8 mouse cellular contexts compared by ENCODE assay signal in the genomic region with DNA sequence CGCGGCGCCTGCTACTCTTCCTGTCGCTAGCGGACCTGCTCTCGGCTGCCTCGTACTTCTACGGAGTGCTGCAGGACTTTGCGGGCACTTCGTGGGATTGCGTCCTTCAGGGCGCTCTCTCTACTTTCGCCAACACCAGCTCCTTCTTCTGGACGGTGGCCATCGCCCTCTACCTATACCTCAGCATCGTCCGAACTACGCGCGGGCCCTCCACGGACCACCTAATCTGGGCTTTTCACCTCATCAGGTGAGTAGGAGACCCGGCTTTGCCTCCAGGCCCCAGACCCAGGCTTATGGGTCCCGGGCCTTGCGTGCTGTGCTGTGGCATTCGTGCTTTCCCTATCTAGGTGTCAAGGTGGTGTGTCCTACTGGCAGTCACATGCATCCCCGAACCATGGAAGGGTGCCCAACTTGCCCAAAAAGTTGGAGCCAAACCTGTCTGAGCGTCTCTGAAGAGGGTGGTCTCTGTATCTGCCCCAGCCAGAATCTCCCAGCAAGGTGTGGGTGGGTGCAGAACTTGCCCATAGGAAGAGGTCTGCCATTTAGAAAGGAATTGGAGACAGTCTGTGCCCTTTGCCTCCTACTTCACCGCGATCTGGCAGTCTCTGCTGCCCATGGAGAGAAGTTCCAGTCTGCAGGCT. TPM values are rescaled to one million over a fixed set of nuclear protein-coding genes. Genes with fewer than 3 reads are reported as not detected.
DNase-seq lines count a peak whose midpoint lies in the region; ATAC-seq and TF ChIP-seq lines count a peak whose summit lies in the region.

No protein-coding gene starts in this region.

- H3K27me3 ChIP-seq in kidney, postnatal 0 days (ENCODE audit: insufficient read depth, low read length): no peaks in the 10 kb centered on the region
- H3K27me3 ChIP-seq in embryonic facial prominence, embryonic 13.5 days: peaks cover 21% of the 10 kb centered on the region
- peaks cover 4% of the 10 kb centered on the region; the same call in 1 of the 2 replicates for H3K27me3 ChIP-seq in intestine, embryonic 15.5 days (replicated peaks)
- no peaks in the 10 kb centered on the region for H3K27me3 ChIP-seq in myocyte (ENCODE audit: control insufficient read depth, insufficient read depth, insufficient read length)

- peak overlapping the region; percentile 100 for H3K4me2 ChIP-seq in kidney, postnatal 0 days (ENCODE audit: low read length)
- peak overlapping the region; percentile 98 for H3K4me2 ChIP-seq in embryonic facial prominence, embryonic 13.5 days
- H3K4me2 ChIP-seq in intestine, embryonic 15.5 days (replicated peaks): peak overlapping the region; percentile 100
- peak overlapping the region; percentile 85 for H3K4me2 ChIP-seq in myocyte (ENCODE audit: low read depth)

- peak overlapping the region; percentile 37 for H3ac ChIP-seq in myocyte (ENCODE audit: control insufficient read depth, insufficient read length)

- peaks cover 11% of the 10 kb centered on the region; the same call in 1 of the 2 replicates for H3K4me1 ChIP-seq in kidney, postnatal 0 days (replicated peaks; ENCODE audit: insufficient read depth, low read length)
- H3K4me1 ChIP-seq in embryonic facial prominence, embryonic 13.5 days: peaks cover 8% of the 10 kb centered on the region
- H3K4me1 ChIP-seq in intestine, embryonic 15.5 days (replicated peaks): peaks cover 15% of the 10 kb centered on the region

- H3K27ac ChIP-seq in kidney, postnatal 0 days: peak overlapping the region; percentile 58; the same call in 1 of the 2 replicates
- H3K27ac ChIP-seq in embryonic facial prominence, embryonic 13.5 days: peak overlapping the region; percentile 81
- peak overlapping the region; percentile 76 for H3K27ac ChIP-seq in intestine, embryonic 15.5 days

- DNase-seq in kidney, postnatal 0 days (ENCODE audit: low spot score): peak; percentile 58
- DNase-seq in kidney, postnatal 25 days: no peak
- DNase-seq in urinary bladder, postnatal 36 days (ENCODE audit: low spot score in 2 of 2): no peak
- no peak for DNase-seq in thymus, postnatal 10 days (ENCODE audit: low spot score in 2 of 2)
- no peak for DNase-seq in left cerebral cortex, adult 9 months (ENCODE audit: low spot score in 2 of 2)

- peak overlapping the region; percentile 58 for H3K4me3 ChIP-seq in kidney, postnatal 0 days (replicated peaks; ENCODE audit: low read depth, low read length)
- H3K4me3 ChIP-seq in embryonic facial prominence, embryonic 13.5 days: peak overlapping the region; percentile 61
- peak overlapping the region; percentile 71 for H3K4me3 ChIP-seq in intestine, embryonic 15.5 days (replicated peaks)
- peak overlapping the region; percentile 26 for H3K4me3 ChIP-seq in myocyte

- ATAC-seq in kidney, postnatal 0 days (replicated peaks; ENCODE audit: low FRiP score, low read depth): no peak
- ATAC-seq in embryonic facial prominence, embryonic 13.5 days (ENCODE audit: insufficient number of reproducible peaks, insufficient read depth, low FRiP score, low TSS enrichment, low read depth): peak; percentile 8; the same call in 1 of the 2 replicates
- no peak for ATAC-seq in intestine, embryonic 15.5 days

- TF ChIP-seq POLR2A in myocyte (IDR thresholded peaks at IDR 0.05; ENCODE audit: insufficient read length, low read depth): no peak

- H3K36me3 ChIP-seq in kidney, postnatal 0 days (ENCODE audit: insufficient read depth, low read length): no peaks in the 10 kb centered on the region
- H3K36me3 ChIP-seq in embryonic facial prominence, embryonic 13.5 days: no peaks in the 10 kb centered on the region
- H3K36me3 ChIP-seq in intestine, embryonic 15.5 days: no peaks in the 10 kb centered on the region
- H3K36me3 ChIP-seq in myocyte (ENCODE audit: control insufficient read depth, insufficient read depth): no peaks in the 10 kb centered on the region

- peak overlapping the region; percentile 67 for H3K9ac ChIP-seq in kidney, postnatal 0 days (ENCODE audit: low read depth, low read length)
- peak overlapping the region; percentile 78 for H3K9ac ChIP-seq in embryonic facial prominence, embryonic 13.5 days
- peak overlapping the region; percentile 77 for H3K9ac ChIP-seq in intestine, embryonic 15.5 days

- no peak for TF ChIP-seq CTCF in kidney, postnatal 0 days (IDR thresholded peaks at IDR 0.05; ENCODE audit: low read depth)

- no peaks in the 10 kb centered on the region for H3K9me3 ChIP-seq in kidney, postnatal 0 days (replicated peaks; ENCODE audit: low read length)
- H3K9me3 ChIP-seq in embryonic facial prominence, embryonic 13.5 days: no peaks in the 10 kb centered on the region
- peaks cover 3% of the 10 kb centered on the region; the same call in 1 of the 2 replicates for H3K9me3 ChIP-seq in intestine, embryonic 15.5 days

- 17% methylated on average over 29 of the region's 29 CpGs for WGBS in kidney, postnatal 0 days
- 15% methylated on average over 29 of the region's 29 CpGs for WGBS in embryonic facial prominence, embryonic 13.5 days
- 17% methylated on average over 29 of the region's 29 CpGs for WGBS in intestine, embryonic 15.5 days

- no peaks in the 10 kb centered on the region for H3K79me2 ChIP-seq in myocyte (ENCODE audit: control insufficient read depth, insufficient read depth)

TF ChIP-seq in myocyte, 11 proteins besides CTCF, POLR2A, EP300 and RAD21:
- no peak for TF ChIP-seq USF1 (IDR thresholded peaks at IDR 0.05; ENCODE audit: low read depth)

RNA-seq across cellular contexts. Expression of gene Gpr157, which starts 0.8 kb away (rescaled TPM):
- 0.18 and 0.28 TPM in 2 replicates for polyA plus RNA-seq in kidney, postnatal 0 days (2015; fragmentation: Nextera tagmentation; extraction: Ambion mirVana)
- 1.3 and 1.5 TPM in 2 replicates for polyA plus RNA-seq in embryonic facial prominence, embryonic 13.5 days (2015; fragmentation: Nextera tagmentation; extraction: Ambion mirVana)
- 1.3 and 1.5 TPM in 2 replicates for polyA plus RNA-seq in intestine, embryonic 15.5 days (2015; fragmentation: Nextera tagmentation; extraction: Ambion mirVana)
- polyA plus RNA-seq in myocyte (2012; fragmentation: generic; extraction: Trizol): 1.6 TPM

RNA-seq across cellular contexts. Expression of gene Slc2a5, which starts 31.1 kb away (rescaled TPM):
- 8.1 and 9.3 TPM in 2 replicates for polyA plus RNA-seq in kidney, postnatal 0 days (2015; fragmentation: Nextera tagmentation; extraction: Ambion mirVana)
- polyA plus RNA-seq in embryonic facial prominence, embryonic 13.5 days (2015; fragmentation: Nextera tagmentation; extraction: Ambion mirVana): 0.76 and 1.1 TPM in 2 replicates
- polyA plus RNA-seq in intestine, embryonic 15.5 days (2015; fragmentation: Nextera tagmentation; extraction: Ambion mirVana): 2.2 TPM in 2 replicates
- 0.24 TPM for polyA plus RNA-seq in myocyte (2012; fragmentation: generic; extraction: Trizol)
